Mouse (Mus musculus) layer of hippocampus, postnatal 10 days (tissue): Measurements from ENCODE around the gene Herc2. TPM values are rescaled to one million over a fixed set of nuclear protein-coding genes. Genes with fewer than 3 reads are reported as not detected.
A peak's percentile ranks its signal among the peaks of the same experiment; 100 is the strongest.
"Not testable (repeated sequence)": the region's sequence is repeated elsewhere in the genome, so short reads cannot be mapped to it uniquely, and the experiment has no call there.

ENCODE experiments used
- DNase-seq, 2 experiments: peaks; one replicate each; pipeline ENCODE4 v3.0.0; 2021; ENCODE audit warnings: low spot score in 2 of 2
- long read RNA-seq: library from polyadenylated mRNA; stranded (forward); transcript quantifications from one replicate; pipeline ENCODE4 v2.0.0, GENCODE M21; 2023
- total RNA-seq, 2 experiments: library from RNA; stranded (reverse); gene quantifications; 2 replicates each; pipeline ENCODE4 v1.2.3; 2021

Gene Herc2
- 100 to 1,000 TPM; 130 to 142 TPM for total RNA-seq
- long read RNA-seq, full-length matches to known transcripts = 1 of 20 reads
- long read RNA-seq, partial matches to known transcripts = 18 of 20 reads
- long read RNA-seq, other reads (novel, unspliced or antisense) = 1 of 20 reads

- peak; percentile 98 to 99 for DNase-seq
Measured at GRCm38 (mm10) chr7:56049831-56050321, at the start of gene Herc2. Gene Herc2 (plus strand): TSS chr7:56050196.

- no peak for DNase-seq
Measured at GRCm38 (mm10) chr7:56010318-56011017, 39.5 kb upstream of the Herc2 start.

- no peak for DNase-seq
Measured at GRCm38 (mm10) chr7:56011018-56011333, 39.0 kb upstream of the Herc2 start.

- DNase-seq = no peak
Measured at GRCm38 (mm10) chr7:56013261-56014001, 36.6 kb upstream of the Herc2 start.

GRCm38 (mm10) chr7:56014002-56014702 lies 35.8 kb upstream of the Herc2 start:
- DNase-seq = not testable (repeated sequence)

GRCm38 (mm10) chr7:56015172-56015571 lies 34.8 kb upstream of the Herc2 start:
- no peak for DNase-seq

GRCm38 (mm10) chr7:56015837-56016236 lies 34.2 kb upstream of the Herc2 start:
- DNase-seq = no peak

GRCm38 (mm10) chr7:56017761-56018160 lies 32.2 kb upstream of the Herc2 start:
- no peak for DNase-seq

- DNase-seq = no peak
Measured at GRCm38 (mm10) chr7:56018446-56018971, 31.5 kb upstream of the Herc2 start.

- DNase-seq = peak; percentile 63 to 77
Measured at GRCm38 (mm10) chr7:56018972-56019929, 30.7 kb upstream of the Herc2 start.

- DNase-seq = no peak
Measured at GRCm38 (mm10) chr7:56019930-56020253, 30.1 kb upstream of the Herc2 start, which contains the start of gene Nipa1. Gene Nipa1 (minus strand): TSS chr7:56019954.

- no peak for DNase-seq
Measured at GRCm38 (mm10) chr7:56023586-56023985, 26.4 kb upstream of the Herc2 start.

GRCm38 (mm10) chr7:56042353-56042752 lies 7.6 kb upstream of the Herc2 start:
- DNase-seq = peak; percentile 77 to 80

- DNase-seq = no peak
Measured at GRCm38 (mm10) chr7:56043577-56044266, 6.3 kb upstream of the Herc2 start.

GRCm38 (mm10) chr7:56044267-56044629 lies 5.7 kb upstream of the Herc2 start:
- DNase-seq = no peak

GRCm38 (mm10) chr7:56047178-56047577 lies 2.8 kb upstream of the Herc2 start:
- no peak for DNase-seq

- DNase-seq = peak; percentile 32 to 39
Measured at GRCm38 (mm10) chr7:56050487-56050911, 503 bp downstream of the Herc2 start.

GRCm38 (mm10) chr7:56052996-56053395 lies 3.0 kb downstream of the Herc2 start:
- DNase-seq = no peak

- DNase-seq = no peak
Measured at GRCm38 (mm10) chr7:56055338-56055737, 5.3 kb downstream of the Herc2 start.

- no peak for DNase-seq
Measured at GRCm38 (mm10) chr7:56064876-56065275, 14.9 kb downstream of the Herc2 start.
